Mouse (Mus musculus): Measurements from ENCODE around the gene Nudt4. TPM values are rescaled to one million over a fixed set of nuclear protein-coding genes. Genes with fewer than 3 reads are reported as not detected.

The Nudt4 gene
- total and polyA plus RNA-seq, 3 experiments = 23.7 to 67.4 (median 39.2) TPM

- Histone ChIP-seq H3K27me3 (replicated peaks) (no peaks in the 10 kb centered on the region), H3K79me2 (replicated peaks; ENCODE audit: control insufficient read depth, extremely low read depth, insufficient read depth, poor library complexity, severe bottlenecking) (peaks cover 26% of the 10 kb centered on the region), H3K9me3 (replicated peaks; ENCODE audit: low read length) (no peaks in the 10 kb centered on the region), H3K27ac (ENCODE audit: insufficient read depth, low read depth) (no peak overlapping the region), H3K4me3 (replicated peaks in 1 of 3; ENCODE audit: low read depth in 2 of 3, low read length in 2 of 3, poor library complexity in 1 of 3) (no peak overlapping the region), H3K4me1 (ENCODE audit: control insufficient read depth in 1 of 2, insufficient read depth in 2 of 2) (peaks cover 4 to 36% of the 10 kb centered on the region in 2 experiments), H3K36me3 (replicated peaks in 1 of 2; ENCODE audit: control insufficient read depth in 1 of 2, insufficient read depth in 1 of 2, low read length in 1 of 2) (peaks cover 6 to 70% of the 10 kb centered on the region in 2 experiments), H3K4me2 (ENCODE audit: insufficient read depth, low read depth, poor library complexity, severe bottlenecking) (no peak overlapping the region), H3K9ac (ENCODE audit: insufficient read depth, low read depth) (no peak overlapping the region)
- in situ Hi-C loops (cut with MboI; ENCODE audit: low pct_ligation_motif_present, low pct_unique_long_range_greater_than_20kb, low sequenced_read_pairs) = loop anchor here (5.0 to 25.0 kb wide), 3 partner anchors 306 to 481 kb away; no protein-coding TSS in a partner anchor
- TF ChIP-seq CHD1 (IDR thresholded peaks at IDR 0.05; ENCODE audit: low read depth, low read length) = no peak
- no peak for TF ChIP-seq JUN (IDR thresholded peaks at IDR 0.05; ENCODE audit: insufficient read depth, low read depth, low read length)
- no peak for TF ChIP-seq MAZ (IDR thresholded peaks at IDR 0.05; ENCODE audit: low read depth, low read length)
- no peak for TF ChIP-seq ZKSCAN1 (IDR thresholded peaks at IDR 0.05; ENCODE audit: borderline replicate concordance, low read depth, low read length)
- no peak for TF ChIP-seq ZMIZ1 (IDR thresholded peaks at IDR 0.05; ENCODE audit: low read depth, low read length)
- no peak for TF ChIP-seq SIN3A (IDR thresholded peaks at IDR 0.05; ENCODE audit: low read length)
- no peak for TF ChIP-seq MXI1 (IDR thresholded peaks at IDR 0.05; ENCODE audit: low read depth, low read length)
- no peak for TF ChIP-seq TBP (conservative IDR thresholded peaks at IDR 0.05; ENCODE audit: low read depth, low read length)
- TF ChIP-seq USF1 (IDR thresholded peaks at IDR 0.05; ENCODE audit: low read depth, low read length) = no peak
- dilution Hi-C loops (cut with MboI; ENCODE audit: extremely low pct_ligation_motif_present, extremely low pct_unique_long_range_greater_than_20kb, low sequenced_read_pairs) = no loop called here
- no peak for DNase-seq (ENCODE audit: extremely low read depth)
Observed at GRCm38 (mm10) chr10:95555866-95556265, 8.1 kb downstream of the Nudt4 start.

- Histone ChIP-seq H3K79me2 (replicated peaks; ENCODE audit: control insufficient read depth, extremely low read depth, insufficient read depth, poor library complexity, severe bottlenecking) (peaks cover 9% of the 10 kb centered on the region; the same call in 1 of the 2 replicates), H3K9ac (ENCODE audit: insufficient read depth, low read depth) (no peak overlapping the region), H3K4me2 (ENCODE audit: insufficient read depth, low read depth, poor library complexity, severe bottlenecking) (no peak overlapping the region), H3K4me3 (replicated peaks in 1 of 3; ENCODE audit: low read depth in 2 of 3, low read length in 2 of 3, poor library complexity in 1 of 3) (no peak overlapping the region), H3K27me3 (replicated peaks) (no peaks in the 10 kb centered on the region), H3K9me3 (replicated peaks; ENCODE audit: low read length) (no peaks in the 10 kb centered on the region), H3K36me3 (replicated peaks in 1 of 2; ENCODE audit: control insufficient read depth in 1 of 2, insufficient read depth in 1 of 2, low read length in 1 of 2) (peaks cover 6 to 70% of the 10 kb centered on the region in 2 experiments), H3K4me1 (ENCODE audit: control insufficient read depth in 1 of 2, insufficient read depth in 2 of 2) (peaks cover 0 to 50% of the 10 kb centered on the region in 2 experiments; a peak in 3 of 4 replicates), H3K27ac (ENCODE audit: insufficient read depth, low read depth) (no peak overlapping the region)
- dilution Hi-C loops (cut with MboI; ENCODE audit: extremely low pct_ligation_motif_present, extremely low pct_unique_long_range_greater_than_20kb, low sequenced_read_pairs) = no loop called here
- DNase-seq (ENCODE audit: extremely low read depth) = no peak
- in situ Hi-C loops (cut with MboI; ENCODE audit: low pct_ligation_motif_present, low pct_unique_long_range_greater_than_20kb, low sequenced_read_pairs) = loop anchor here (25.0 kb wide), 1 partner anchor 485 kb away; no protein-coding TSS in a partner anchor
- TF ChIP-seq ETS1 (conservative IDR thresholded peaks at IDR 0.05; ENCODE audit: low read depth, low read length) (no peak), NRF1 (IDR thresholded peaks at IDR 0.05; ENCODE audit: low read depth, low read length) (no peak), POLR2AphosphoS2 (IDR thresholded peaks at IDR 0.05; ENCODE audit: low read depth, low read length) (no peak), ZMIZ1 (IDR thresholded peaks at IDR 0.05; ENCODE audit: low read depth, low read length) (no peak), MAX (IDR thresholded peaks at IDR 0.05; ENCODE audit: low read length) (no peak), TCF12 (IDR thresholded peaks at IDR 0.05; ENCODE audit: low read depth, low read length) (no peak), USF1 (IDR thresholded peaks at IDR 0.05; ENCODE audit: low read depth, low read length) (no peak), ZNF384 (IDR thresholded peaks at IDR 0.05; ENCODE audit: low read depth, low read length) (no peak), KAT2A (IDR thresholded peaks at IDR 0.05; ENCODE audit: insufficient replicate concordance, low read length) (no peak), IRF4 (IDR thresholded peaks at IDR 0.05; ENCODE audit: low read depth, low read length) (no peak), BHLHE40 (IDR thresholded peaks at IDR 0.05; ENCODE audit: low read depth, low read length) (no peak)
Observed at GRCm38 (mm10) chr10:95552326-95552725, 11.6 kb downstream of the Nudt4 start.
